Mouse (Mus musculus) heart, postnatal 0 days (tissue): Measurements from ENCODE around the gene Alg14. TPM values are rescaled to one million over a fixed set of nuclear protein-coding genes. Genes with fewer than 3 reads are reported as not detected.

Source experiments
- ATAC-seq: fragments of 200-750 bp; cut with Nextera tagmentation; 2 replicates; pipeline ENCODE4 v1.8.0; 2017; ENCODE audit warnings: low read depth, moderate number of reproducible peaks, moderate library complexity; ENCODE audit not compliant: insufficient read depth
- DNase-seq: peaks from one replicate; pipeline ENCODE4 v3.0.0-alpha.2; 2016; ENCODE audit warnings: low spot score
- H3K27ac ChIP-seq: fragments of 300-500 bp; sonication (generic); 2 replicates; pipeline ENCODE4 v1.5.1; 2014; ENCODE audit warnings: low read depth, mild to moderate bottlenecking
- H3K27me3 ChIP-seq: fragments of 300-500 bp; sonication (generic); 2 replicates; pipeline ENCODE4 v1.6.1; 2014; ENCODE audit warnings: low read length, mixed read lengths; ENCODE audit not compliant: control insufficient read depth, insufficient read depth
- H3K36me3 ChIP-seq: fragments of 300-500 bp; sonication (generic); replicated peaks from 2 replicates; pipeline ENCODE4 v1.6.1; 2014; ENCODE audit warnings: low read length, mixed read lengths; ENCODE audit not compliant: control insufficient read depth, insufficient read depth
- H3K4me1 ChIP-seq: fragments of 300-500 bp; sonication (generic); 2 replicates; pipeline ENCODE4 v1.6.1; 2014; ENCODE audit warnings: antibody characterized with exemption; ENCODE audit not compliant: control insufficient read depth, insufficient read depth
- H3K4me2 ChIP-seq: fragments of 300-500 bp; sonication (generic); 2 replicates; pipeline ENCODE4 v1.6.1; 2014; ENCODE audit warnings: low read depth, mild to moderate bottlenecking, low read length, moderate library complexity
- H3K4me3 ChIP-seq: fragments of 300-500 bp; sonication (generic); 2 replicates; pipeline ENCODE4 v1.5.1; 2014; ENCODE audit warnings: low read depth, low read length
- H3K9ac ChIP-seq: fragments of 300-500 bp; sonication (generic); replicated peaks from 2 replicates; pipeline ENCODE4 v1.6.1; 2014; ENCODE audit warnings: low read depth, low read length, mixed read lengths
- H3K9me3 ChIP-seq: fragments of 300-500 bp; sonication (generic); replicated peaks from 2 replicates; pipeline ENCODE4 v1.6.1; 2016; ENCODE audit warnings: low read length; ENCODE audit not compliant: control insufficient read depth
- CTCF ChIP-seq: IDR thresholded peaks from 2 replicates; pipeline ENCODE4 v1.5.1; 2016; ENCODE audit warnings: antibody characterized with exemption, control low read depth, low read depth
- EP300 ChIP-seq: IDR thresholded peaks from 2 replicates; pipeline ENCODE4 v1.6.1; 2016; ENCODE audit warnings: antibody characterized with exemption, low read depth
- WGBS: fragments of 180-500 bp; shearing (Covaris S2); extraction: QIAGEN DNeasy Blood & Tissue Kit; methylation state at CpG from one replicate; pipeline ENCODE4 v1.1.7; 2014; 5-methylcytosine and 5-hydroxymethylcytosine counted together
- polyA plus RNA-seq: library from polyadenylated mRNA; unstranded; fragments of >200 nt; fragmentation: Nextera tagmentation; extraction: Ambion mirVana; gene quantifications from 2 replicates; pipeline ENCODE4 v1.2.1, GENCODE M21; 2015
- total RNA-seq: library from RNA; depleted of rRNA; stranded (reverse); fragments of >200 nt; gene quantifications from 2 replicates; pipeline ENCODE4 v1.2.3, GENCODE M21; 2014; ENCODE audit warnings: low replicate concordance

The Alg14 gene
- total and polyA plus RNA-seq, 2 experiments from 2014 or later = 27.1 to 27.3 TPM

DNA sequence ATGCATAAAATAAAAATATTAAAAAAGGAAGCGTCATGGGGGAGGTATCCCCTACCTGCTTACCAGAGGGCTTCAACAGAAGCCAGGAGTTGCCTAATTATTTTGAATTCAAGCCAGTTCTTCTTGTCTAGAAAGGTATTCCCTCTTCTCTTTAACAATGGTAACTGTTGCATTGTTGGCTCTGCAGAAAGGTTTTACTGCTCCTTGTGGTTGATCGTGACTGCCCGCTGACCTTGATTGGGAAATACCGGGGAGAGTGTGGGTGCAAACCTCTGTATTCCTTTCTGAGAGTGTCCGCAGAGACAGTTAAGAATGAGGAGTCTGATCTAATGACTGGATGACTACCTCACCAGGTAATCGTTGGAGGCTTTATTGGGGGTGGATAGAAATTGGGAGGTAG is 59.7 kb downstream of the Alg14 start:
- no peak overlapping the region for H3K27ac ChIP-seq
- TF ChIP-seq EP300 (no peak), CTCF (no peak)
- no peak for ATAC-seq

DNA sequence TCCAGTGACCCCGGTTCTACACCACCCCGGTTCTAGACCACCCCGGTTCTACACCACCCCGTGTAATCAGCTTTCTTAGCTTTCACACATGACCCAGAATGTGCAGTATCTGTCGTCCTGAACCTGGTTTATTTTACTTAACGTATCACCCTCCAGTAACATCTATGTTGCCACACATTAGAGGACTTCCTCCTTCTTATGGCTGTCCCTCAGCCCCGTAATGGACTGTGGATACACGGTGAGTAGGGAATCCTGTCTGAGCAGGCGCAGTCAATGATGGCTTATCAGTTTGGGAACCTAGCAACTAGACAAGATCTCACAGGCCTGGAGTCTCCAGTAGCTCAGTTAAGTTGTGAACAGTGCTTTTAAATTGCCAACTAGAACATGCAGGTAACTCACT is 62.7 kb downstream of the Alg14 start:
- DNase-seq = no peak
- Histone ChIP-seq H3K4me3 (no peak overlapping the region), H3K9ac (no peak overlapping the region), H3K27me3 (no peaks in the 10 kb centered on the region), H3K27ac (no peak overlapping the region), H3K4me2 (no peak overlapping the region), H3K36me3 (no peaks in the 10 kb centered on the region; the same call in 1 of the 2 replicates), H3K9me3 (no peaks in the 10 kb centered on the region), H3K4me1 (no peaks in the 10 kb centered on the region; the same call in 1 of the 2 replicates)
- WGBS = 81% methylated on average over 9 of the region's 9 CpGs
- no peak for TF ChIP-seq EP300
- no peak for TF ChIP-seq CTCF
- ATAC-seq = no peak

More for the DNA sequence above, 59.7 kb downstream of the Alg14 start:
- Histone ChIP-seq H3K36me3 (no peaks in the 10 kb centered on the region; the same call in 1 of the 2 replicates), H3K27me3 (no peaks in the 10 kb centered on the region), H3K9ac (no peak overlapping the region), H3K9me3 (no peaks in the 10 kb centered on the region), H3K4me3 (no peak overlapping the region), H3K4me1 (no peaks in the 10 kb centered on the region; the same call in 1 of the 2 replicates), H3K4me2 (no peak overlapping the region)
- DNase-seq = no peak
- WGBS = 92% methylated on average over 6 of the region's 6 CpGs

DNA sequence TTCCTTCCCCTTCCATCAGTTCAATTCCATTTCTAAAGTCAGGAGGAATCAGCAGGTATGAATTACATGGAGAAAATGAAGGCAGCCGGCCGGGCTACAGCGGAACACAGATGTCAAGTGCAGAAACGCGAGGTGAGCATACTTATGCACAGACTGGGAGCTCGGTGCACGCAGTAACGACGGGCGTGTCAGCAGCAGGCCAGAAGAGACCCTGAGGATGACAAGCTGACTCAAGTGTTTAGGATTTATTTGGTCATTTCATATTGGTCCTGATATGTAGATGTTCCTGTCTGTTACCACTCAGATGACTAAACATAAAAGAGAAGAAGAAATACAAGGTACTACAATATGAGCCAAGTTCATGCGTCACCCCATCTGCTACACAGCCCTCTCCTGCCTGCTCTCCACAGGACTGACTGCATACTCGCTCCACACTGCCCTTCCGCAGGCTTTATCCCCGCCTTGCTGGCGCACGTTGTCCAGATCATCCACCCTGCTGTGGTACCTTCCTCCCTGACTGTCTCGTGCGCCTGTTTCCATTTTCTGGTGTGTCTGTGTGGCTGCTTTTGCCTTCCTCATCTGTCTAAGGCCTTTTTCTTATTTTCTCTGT is 63.4 kb downstream of the Alg14 start:
- H3K36me3 ChIP-seq = no peaks in the 10 kb centered on the region; the same call in 1 of the 2 replicates
- DNase-seq = no peak
- no peaks in the 10 kb centered on the region for H3K27me3 ChIP-seq
- no peak overlapping the region for H3K4me3 ChIP-seq
- no peak for TF ChIP-seq CTCF
- no peak for TF ChIP-seq EP300
- WGBS = 87% methylated on average over 18 of the region's 18 CpGs
- H3K9me3 ChIP-seq = no peaks in the 10 kb centered on the region
- no peaks in the 10 kb centered on the region for H3K4me1 ChIP-seq
- no peak overlapping the region for H3K27ac ChIP-seq
- no peak overlapping the region for H3K4me2 ChIP-seq
- no peak overlapping the region for H3K9ac ChIP-seq
- ATAC-seq = no peak

DNA sequence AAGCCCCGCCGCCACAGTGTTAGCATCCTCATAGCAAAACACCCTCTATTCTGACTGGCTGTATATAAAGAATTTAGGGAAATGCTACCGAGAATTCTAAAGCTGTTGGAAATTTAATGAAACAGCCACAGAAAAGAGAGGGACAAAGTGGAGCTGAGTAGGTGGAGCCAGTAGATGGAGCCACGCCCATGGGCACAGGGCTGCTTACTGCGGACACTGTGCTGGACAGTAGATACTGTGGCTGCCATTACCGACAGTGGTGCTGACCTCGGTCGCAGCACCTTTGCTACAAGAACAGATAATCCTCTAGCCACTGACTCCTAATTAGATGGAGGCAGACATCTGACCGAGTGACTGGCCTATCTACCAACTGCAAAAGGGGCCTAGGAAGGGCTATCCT is 64.0 kb downstream of the Alg14 start:
- ATAC-seq (no peak), DNase-seq (no peak)
- no peaks in the 10 kb centered on the region; the same call in 1 of the 2 replicates for H3K36me3 ChIP-seq
- no peak overlapping the region for H3K4me2 ChIP-seq
- H3K4me1 ChIP-seq = no peaks in the 10 kb centered on the region
- no peak overlapping the region for H3K9ac ChIP-seq
- H3K4me3 ChIP-seq = no peak overlapping the region
- H3K9me3 ChIP-seq = no peaks in the 10 kb centered on the region
- WGBS = 83% methylated on average over 9 of the region's 9 CpGs
- H3K27me3 ChIP-seq = no peaks in the 10 kb centered on the region
- no peak for TF ChIP-seq CTCF
- no peak for TF ChIP-seq EP300
- H3K27ac ChIP-seq = no peak overlapping the region

DNA sequence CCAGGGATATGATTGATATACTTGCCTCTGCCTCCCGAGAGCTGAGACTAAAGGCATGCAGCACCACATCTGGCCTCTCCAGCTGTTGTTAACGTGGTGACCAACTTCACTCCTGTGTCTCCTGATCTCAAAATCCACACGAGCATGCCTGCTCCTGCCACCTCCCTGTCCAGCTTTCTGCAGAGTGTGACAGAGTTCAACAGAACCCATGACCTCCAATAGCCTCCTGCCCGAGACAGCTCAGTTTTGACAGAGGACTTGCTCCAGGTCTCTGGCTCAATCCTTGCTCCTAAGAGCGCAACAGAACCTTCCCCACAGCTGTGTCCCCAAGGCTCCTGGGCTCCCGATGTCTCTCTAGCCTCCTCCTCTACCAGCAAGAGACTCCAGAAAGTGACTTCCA is 64.5 kb downstream of the Alg14 start:
- ATAC-seq (no peak), DNase-seq (no peak)
- Histone ChIP-seq H3K36me3 (no peaks in the 10 kb centered on the region; the same call in 1 of the 2 replicates), H3K9ac (no peak overlapping the region), H3K9me3 (no peaks in the 10 kb centered on the region), H3K27ac (no peak overlapping the region), H3K4me1 (no peaks in the 10 kb centered on the region), H3K27me3 (no peaks in the 10 kb centered on the region), H3K4me3 (no peak overlapping the region), H3K4me2 (no peak overlapping the region)
- WGBS = 73% methylated on average over 6 of the region's 6 CpGs
- TF ChIP-seq CTCF = no peak
- TF ChIP-seq EP300 = no peak

DNA sequence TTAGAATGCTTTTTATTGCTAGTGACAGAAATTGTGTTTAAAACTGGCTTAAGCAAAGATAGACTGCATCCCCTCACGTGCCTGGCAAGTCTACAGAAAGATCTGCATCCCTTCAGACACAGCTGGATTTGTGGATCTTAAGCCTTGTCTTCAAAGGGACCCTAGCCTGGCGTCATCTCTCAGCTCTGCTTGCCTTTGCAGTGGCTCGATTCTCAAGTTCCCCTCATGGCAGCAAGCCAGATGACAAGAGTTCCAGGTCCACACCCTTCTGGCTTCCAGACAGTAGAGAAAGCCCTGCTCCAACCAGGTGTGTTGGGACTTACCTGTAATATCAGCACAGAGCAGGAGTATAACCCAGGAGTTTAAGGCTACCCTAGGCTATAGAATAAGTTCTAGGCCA is 65.5 kb downstream of the Alg14 start:
- H3K4me2 ChIP-seq = no peak overlapping the region
- TF ChIP-seq EP300 = no peak
- no peak for TF ChIP-seq CTCF
- H3K27ac ChIP-seq = no peak overlapping the region
- H3K9me3 ChIP-seq = no peaks in the 10 kb centered on the region
- DNase-seq (no peak), ATAC-seq (no peak)
- H3K4me1 ChIP-seq = 0 out of 2 replicates have a peak, but pooled peaks cover under 1% of the 10 kb centered on the region
- no peaks in the 10 kb centered on the region for H3K27me3 ChIP-seq
- no peak overlapping the region for H3K4me3 ChIP-seq
- no peak overlapping the region for H3K9ac ChIP-seq
- 47% methylated on average over 3 of the region's 3 CpGs for WGBS
- H3K36me3 ChIP-seq = no peaks in the 10 kb centered on the region; the same call in 1 of the 2 replicates
